Mouse (Mus musculus): ENCODE results near the gene Cib2. TPM values are rescaled to one million over a fixed set of nuclear protein-coding genes. Genes with fewer than 3 reads are reported as not detected.

The Cib2 gene
- 1.2 TPM for polyA plus RNA-seq (2017; shearing (Covaris generic))

DNA sequence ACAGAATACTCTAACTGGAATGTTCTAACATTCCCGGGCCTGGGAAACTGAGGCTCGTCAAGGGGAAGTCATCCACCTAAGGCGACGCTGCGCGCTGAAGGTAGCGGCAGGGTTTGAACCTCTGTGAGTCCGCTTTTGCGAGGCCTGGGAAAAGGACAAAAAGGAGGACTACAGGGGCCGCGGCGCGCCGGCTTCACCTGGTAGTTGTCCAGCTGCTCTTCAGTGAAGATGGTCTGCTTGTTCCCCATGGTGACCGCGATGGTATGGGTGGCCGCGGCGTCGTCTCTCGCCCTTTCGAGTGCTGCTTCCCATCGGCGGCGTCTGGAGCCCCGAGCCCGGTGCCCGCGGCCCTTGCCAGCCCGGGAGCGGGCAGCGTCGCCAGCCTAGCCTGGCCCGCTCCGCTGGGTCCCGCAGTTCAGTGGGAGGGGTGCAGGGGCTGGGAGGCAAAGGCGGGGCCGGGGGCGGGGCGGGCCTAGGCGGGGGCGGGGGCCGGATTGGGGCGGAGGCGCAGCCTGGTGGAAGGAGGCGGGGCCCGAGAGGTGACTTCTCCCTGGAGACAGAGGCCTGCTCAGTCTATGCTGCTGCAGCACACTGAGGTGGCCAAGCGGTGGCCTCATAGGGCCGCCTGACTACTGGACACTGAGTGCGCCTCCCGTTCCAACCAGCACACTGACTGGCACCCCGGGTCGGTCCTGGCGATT lies at the start of gene Cib2:
Cib2 (minus strand) TSS at position 448 of the 701 bp plus-strand sequence.

DNA sequence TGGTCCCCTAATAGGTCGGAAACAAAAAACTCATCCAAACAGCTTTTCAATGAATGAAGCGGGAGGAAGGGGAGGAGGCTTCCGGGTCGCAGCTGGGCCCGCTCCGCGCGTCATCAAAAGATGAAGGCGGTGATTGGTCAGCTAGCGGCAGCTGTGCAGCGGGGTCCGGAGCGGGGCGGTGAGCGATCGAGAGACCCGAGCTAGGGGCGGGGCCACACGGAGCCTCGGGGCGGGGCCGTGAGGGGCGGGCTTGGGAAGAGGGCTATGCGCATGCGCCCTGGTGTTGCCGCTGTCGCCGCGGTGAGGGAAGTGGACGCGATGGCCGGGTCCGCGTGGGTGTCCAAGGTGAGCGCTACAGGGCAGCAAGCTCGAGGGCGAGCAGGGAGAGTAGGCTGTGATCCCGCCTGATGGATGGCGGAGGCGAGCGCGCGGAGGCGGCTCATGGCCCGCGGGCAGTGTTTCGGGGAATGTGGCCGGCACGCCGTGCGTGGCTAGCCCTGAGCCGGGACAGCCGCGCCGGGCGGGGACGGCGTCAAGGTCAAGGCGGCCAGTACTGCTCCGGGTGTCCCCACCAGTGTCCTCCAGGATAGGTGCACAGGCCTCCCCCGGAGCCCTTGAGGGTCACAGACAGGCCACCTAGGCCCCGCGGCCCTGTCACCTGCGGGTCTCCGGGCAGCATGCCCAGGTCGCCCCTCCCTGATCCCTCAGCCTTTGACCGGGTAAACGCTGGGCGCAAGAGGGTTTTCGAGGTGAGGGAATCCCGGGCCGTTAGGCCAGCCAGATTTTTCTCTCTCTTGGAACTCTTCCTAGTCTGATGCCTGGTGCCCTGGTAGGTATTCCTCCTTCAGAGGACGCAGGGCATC lies 26.4 kb upstream of the Cib2 start, which contains the start of gene Idh3a:
Idh3a (plus strand) TSS at position 136 of the 863 bp plus-strand sequence.

DNA sequence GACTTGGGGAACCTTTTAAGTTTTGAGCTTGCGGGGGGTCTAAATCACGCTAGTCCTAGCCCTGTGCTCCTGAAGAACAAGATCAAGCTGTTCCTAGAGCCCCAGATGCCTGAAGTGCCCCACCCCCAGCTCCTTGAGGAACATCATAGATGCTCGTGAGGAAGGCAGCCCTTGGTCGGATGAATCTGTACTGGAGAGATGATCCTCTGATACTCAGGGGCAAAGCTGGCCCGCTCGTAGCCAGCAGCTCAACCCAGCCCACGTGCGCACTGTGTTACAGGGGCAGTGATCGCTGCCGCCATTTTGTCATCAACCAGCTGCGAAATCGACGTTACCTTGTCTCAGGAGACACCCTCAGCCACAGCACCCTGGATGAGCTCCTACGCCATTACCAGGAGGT lies 21.3 kb downstream of the Cib2 start, which contains the start of gene Sh2d7:
Sh2d7 (plus strand) TSS at position 301 of the 400 bp plus-strand sequence.

DNA sequence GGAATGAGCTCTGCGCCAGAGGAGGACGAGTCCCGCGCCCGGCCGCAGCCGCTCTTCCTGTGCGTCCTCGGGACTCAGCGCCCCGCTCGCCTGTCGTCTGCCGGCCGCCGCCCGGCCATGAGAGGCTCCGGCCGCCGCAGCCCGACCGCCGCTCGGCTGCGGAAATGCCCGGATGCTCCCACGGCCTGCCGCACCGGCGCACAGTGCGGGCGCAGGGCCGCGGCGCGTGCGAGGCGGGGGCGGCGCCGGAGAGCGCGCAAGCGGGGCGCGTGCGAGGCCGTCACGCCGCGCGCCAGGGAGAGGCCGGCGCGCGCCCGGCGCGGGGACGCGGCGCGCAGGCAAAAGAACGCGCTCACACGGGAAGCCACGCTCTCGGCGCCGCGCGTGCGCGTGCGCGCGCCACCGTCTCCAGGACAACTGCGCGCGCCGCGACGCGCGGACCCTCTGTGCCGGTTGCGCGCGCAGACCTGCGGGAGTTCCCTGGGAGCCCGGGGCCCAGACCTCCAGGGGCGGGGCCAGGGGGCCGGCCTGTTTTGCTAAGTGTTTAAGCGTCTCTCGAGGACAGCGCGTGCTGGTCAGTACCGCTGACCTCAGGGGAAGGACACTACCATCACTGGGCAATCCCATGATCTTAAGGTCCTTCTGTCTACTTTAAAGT lies 58.4 kb downstream of the Cib2 start, which contains the start of gene Dmxl2:
Dmxl2 (minus strand) TSS at position 174 of the 658 bp plus-strand sequence.

Other genes starting within 250 kb of the Cib2 start
- not detected for gene Dmxl2, start 58.6 kb downstream of the Cib2 start, polyA plus RNA-seq (2017; shearing (Covaris generic))
- not detected for gene Sh2d7, start 21.2 kb downstream of the Cib2 start, polyA plus RNA-seq (2017; shearing (Covaris generic))
- 116 TPM for gene Idh3a, start 26.1 kb upstream of the Cib2 start, polyA plus RNA-seq (2017; shearing (Covaris generic))
- 52.7 TPM for gene Acsbg1, start 101.7 kb upstream of the Cib2 start, polyA plus RNA-seq (2017; shearing (Covaris generic))
- 9.4 TPM for gene Dnaja4, start 138.7 kb upstream of the Cib2 start, polyA plus RNA-seq (2017; shearing (Covaris generic))
- 104 TPM for gene Wdr61, start 174.3 kb upstream of the Cib2 start, polyA plus RNA-seq (2017; shearing (Covaris generic))
- not detected for gene Crabp1, start 204.5 kb upstream of the Cib2 start, polyA plus RNA-seq (2017; shearing (Covaris generic))

All from inflammation-experienced regulatory T-cells, adult 16 weeks (primary cell).